Comparison of ENCODE assay signal across 11 mouse cellular contexts in genomic region chr10:94549511-94550232, GRCm38 (mm10).
DNase-seq lines count a peak whose midpoint lies in the region; ATAC-seq lines count a peak whose summit lies in the region.
"Had no signal": no experiment of that assay in that cellular context is flagged by ENCODE, and none has a peak within 500 bp of the region (broad histone marks: within the 10 kb centered on the region; RNA-seq: fewer than 3 reads in every experiment).

No protein-coding gene starts in this region.

- peak; percentile 39 for DNase-seq in gastrocnemius, postnatal 10 days
- no peak for DNase-seq in gastrocnemius, adult 8-10 months (ENCODE audit: low spot score in 2 of 2)
- peak; percentile 38 for DNase-seq in 3T3-L1 (ENCODE audit: low read depth, low spot score)
- peak; percentile 76 for DNase-seq in kidney, postnatal 36 days
- DNase-seq in urinary bladder, adult 2 months (ENCODE audit: low spot score), result no peak
- DNase-seq in thymus, postnatal 25 days, result no peak

- no peak for ATAC-seq in granulocyte monocyte progenitor cell, adult 5-6 weeks (replicated peaks; ENCODE audit: poor library complexity, severe bottlenecking)
- ATAC-seq: Patski had no signal

- peaks cover 43% of the 10 kb centered on the region for H3K4me1 ChIP-seq in brown adipose tissue, adult 24 weeks (ENCODE audit: control insufficient read depth, insufficient read depth, insufficient read length, low read length)

- no peak overlapping the region for H3K4me3 ChIP-seq in brown adipose tissue, adult 24 weeks (ENCODE audit: insufficient read depth, low read depth, low read length)
- H3K4me3 ChIP-seq: embryonic facial prominence, embryonic 12.5 days; limb, embryonic 15.5 days had no signal

- peak overlapping the region; percentile 6; the same call in 1 of the 2 replicates for H3K27ac ChIP-seq in brown adipose tissue, adult 24 weeks (replicated peaks; ENCODE audit: low read depth, low read length)
- H3K27ac ChIP-seq: embryonic facial prominence, embryonic 12.5 days; limb, embryonic 15.5 days had no signal

Comparison
In these comparisons a context has a peak if more than half of its experiments do, and no peak if none do; other contexts are left out.
1. DNase-seq: peak in gastrocnemius, postnatal 10 days (single experiment), 3T3-L1 (single experiment) and kidney, postnatal 36 days (2 of 2); none in gastrocnemius, adult 8-10 months (0 of 2), urinary bladder, adult 2 months (single experiment) and thymus, postnatal 25 days (single experiment).